Mouse (Mus musculus) midbrain, embryonic 14.5 days (tissue): Measurements from ENCODE around the gene Snrpc. TPM values are rescaled to one million over a fixed set of nuclear protein-coding genes. Genes with fewer than 3 reads are reported as not detected.

Experiments
- ATAC-seq: fragments of 200-750 bp; cut with Nextera tagmentation; 2 replicates; pipeline ENCODE4 v1.8.0; 2017; ENCODE audit warnings: moderate number of reproducible peaks, moderate library complexity; ENCODE audit not compliant: low FRiP score, low TSS enrichment
- DNase-seq: peaks from one replicate; pipeline ENCODE4 v3.0.0-alpha.2; 2015
- H3K27ac ChIP-seq: fragments of 300-500 bp; sonication (generic); replicated peaks from 2 replicates; pipeline ENCODE4 v1.5.1; 2014; ENCODE audit warnings: mild to moderate bottlenecking, low read depth, low read length, moderate library complexity
- H3K27me3 ChIP-seq: fragments of 300-500 bp; sonication (generic); 2 replicates; pipeline ENCODE4 v1.6.1; 2014; ENCODE audit warnings: low read length, control low read depth, mixed read lengths; ENCODE audit not compliant: control insufficient read depth, insufficient read depth
- H3K36me3 ChIP-seq: fragments of 300-500 bp; sonication (generic); 2 replicates; pipeline ENCODE4 v1.6.1; 2014; ENCODE audit warnings: low read length, control low read depth; ENCODE audit not compliant: control insufficient read depth, insufficient read depth
- H3K4me1 ChIP-seq: fragments of 300-500 bp; sonication (generic); 2 replicates; pipeline ENCODE4 v1.6.1; 2014; ENCODE audit warnings: mild to moderate bottlenecking, antibody characterized with exemption, low read length, control low read depth; ENCODE audit not compliant: control insufficient read depth, insufficient read depth
- H3K4me2 ChIP-seq: fragments of 300-500 bp; sonication (generic); 2 replicates; pipeline ENCODE4 v1.6.1; 2014; ENCODE audit warnings: mild to moderate bottlenecking, low read length, moderate library complexity
- H3K4me3 ChIP-seq: fragments of 300-500 bp; sonication (generic); replicated peaks from 2 replicates; pipeline ENCODE4 v1.5.1; 2014; ENCODE audit warnings: low read depth, low read length
- H3K9ac ChIP-seq: fragments of 300-500 bp; sonication (generic); replicated peaks from 2 replicates; pipeline ENCODE4 v1.6.1; 2014; ENCODE audit warnings: mild to moderate bottlenecking, low read length, moderate library complexity
- H3K9me3 ChIP-seq: fragments of 300-500 bp; sonication (generic); 2 replicates; pipeline ENCODE4 v1.6.1; 2016; ENCODE audit warnings: low read length, control low read depth, mixed read lengths; ENCODE audit not compliant: control insufficient read depth
- WGBS: fragments of 180-500 bp; shearing (Covaris S2); extraction: QIAGEN DNeasy Blood & Tissue Kit; methylation state at CpG from one replicate; pipeline ENCODE4 v1.1.7; 2014; 5-methylcytosine and 5-hydroxymethylcytosine counted together
- polyA plus RNA-seq: library from polyadenylated mRNA; unstranded; fragments of >200 nt; fragmentation: Nextera tagmentation; extraction: Ambion mirVana; gene quantifications from 2 replicates; pipeline ENCODE4 v1.2.1, GENCODE M21; 2014

Gene Snrpc
- polyA plus RNA-seq, 1 experiment from 2014 or later, result 240 TPM

DNA sequence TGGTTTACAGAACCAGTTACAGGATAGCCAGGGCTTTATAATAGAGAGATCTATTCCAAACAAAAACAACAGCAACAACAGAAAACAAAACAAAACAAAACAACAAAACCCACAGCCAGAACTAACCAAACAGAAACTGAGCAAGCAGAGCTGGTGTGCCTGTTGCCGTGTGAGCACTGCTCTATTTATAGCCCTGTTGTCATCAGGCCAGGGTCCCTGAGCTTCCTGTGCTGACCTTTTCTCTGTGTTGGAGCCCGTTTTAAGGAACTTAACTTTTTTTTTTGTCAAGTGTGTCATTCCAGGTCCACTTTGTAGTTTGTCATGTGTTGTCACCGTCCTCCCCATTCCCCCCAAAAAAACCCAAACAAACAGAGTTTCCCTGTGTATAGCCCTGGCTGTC lies 13.1 kb downstream of the Snrpc start:
- no peak overlapping the region for H3K4me3 ChIP-seq
- DNase-seq (no peak), ATAC-seq (no peak)
- no peaks in the 10 kb centered on the region for H3K9me3 ChIP-seq
- no peak overlapping the region for H3K9ac ChIP-seq
- WGBS, result 93% methylated on average over 3 of the region's 3 CpGs
- no peak overlapping the region for H3K27ac ChIP-seq
- peaks cover 77% of the 10 kb centered on the region for H3K36me3 ChIP-seq
- H3K4me1 ChIP-seq, result no peaks in the 10 kb centered on the region
- H3K27me3 ChIP-seq, result no peaks in the 10 kb centered on the region
- H3K4me2 ChIP-seq, result no peak overlapping the region

DNA sequence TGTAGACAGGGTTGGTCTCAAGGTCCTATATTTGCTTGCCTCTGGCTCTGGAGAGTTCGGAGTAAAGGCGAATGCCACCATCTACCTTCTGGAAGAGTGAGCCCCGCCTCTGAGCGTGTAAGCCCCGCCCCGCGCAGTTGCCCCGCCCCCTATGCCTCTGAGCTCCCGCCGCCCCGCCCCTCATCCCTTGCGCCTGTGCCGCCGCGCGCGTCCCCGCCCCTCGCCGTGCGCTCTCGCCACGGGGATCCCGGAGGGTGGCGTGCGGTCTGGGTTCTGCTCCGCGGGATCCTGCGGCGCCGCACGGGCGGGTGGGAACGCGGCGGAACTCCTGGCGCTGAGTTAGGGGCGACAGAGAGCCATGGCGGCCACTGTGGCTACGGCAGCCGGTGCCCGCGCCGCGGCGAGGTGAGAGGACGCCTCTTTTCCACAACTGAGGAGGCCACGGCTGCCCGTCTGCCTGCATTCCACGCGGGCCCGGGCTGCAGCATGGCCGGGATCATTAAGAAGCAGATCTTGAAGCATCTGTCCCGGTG lies 18.4 kb downstream of the Snrpc start, which contains the start of gene Uhrf1bp1:
Uhrf1bp1 (plus strand) TSS at position 177 of the 533 bp plus-strand sequence.
- Histone ChIP-seq H3K9ac (peak within 1 kb of the TSS; percentile 65), H3K4me2 (peak within 1 kb of the TSS; percentile 82), H3K27me3 (no peaks in the 10 kb centered on the region), H3K9me3 (no peaks in the 10 kb centered on the region), H3K4me1 (peaks cover 18% of the 10 kb centered on the region), H3K36me3 (peaks cover 25% of the 10 kb centered on the region), H3K4me3 (peak within 1 kb of the TSS; percentile 83), H3K27ac (peak within 1 kb of the TSS; percentile 81)
- DNase-seq, result peak; percentile 90
- ATAC-seq, result peak; percentile 84
- WGBS, result under 1% methylated on average over 54 of the region's 54 CpGs

DNA sequence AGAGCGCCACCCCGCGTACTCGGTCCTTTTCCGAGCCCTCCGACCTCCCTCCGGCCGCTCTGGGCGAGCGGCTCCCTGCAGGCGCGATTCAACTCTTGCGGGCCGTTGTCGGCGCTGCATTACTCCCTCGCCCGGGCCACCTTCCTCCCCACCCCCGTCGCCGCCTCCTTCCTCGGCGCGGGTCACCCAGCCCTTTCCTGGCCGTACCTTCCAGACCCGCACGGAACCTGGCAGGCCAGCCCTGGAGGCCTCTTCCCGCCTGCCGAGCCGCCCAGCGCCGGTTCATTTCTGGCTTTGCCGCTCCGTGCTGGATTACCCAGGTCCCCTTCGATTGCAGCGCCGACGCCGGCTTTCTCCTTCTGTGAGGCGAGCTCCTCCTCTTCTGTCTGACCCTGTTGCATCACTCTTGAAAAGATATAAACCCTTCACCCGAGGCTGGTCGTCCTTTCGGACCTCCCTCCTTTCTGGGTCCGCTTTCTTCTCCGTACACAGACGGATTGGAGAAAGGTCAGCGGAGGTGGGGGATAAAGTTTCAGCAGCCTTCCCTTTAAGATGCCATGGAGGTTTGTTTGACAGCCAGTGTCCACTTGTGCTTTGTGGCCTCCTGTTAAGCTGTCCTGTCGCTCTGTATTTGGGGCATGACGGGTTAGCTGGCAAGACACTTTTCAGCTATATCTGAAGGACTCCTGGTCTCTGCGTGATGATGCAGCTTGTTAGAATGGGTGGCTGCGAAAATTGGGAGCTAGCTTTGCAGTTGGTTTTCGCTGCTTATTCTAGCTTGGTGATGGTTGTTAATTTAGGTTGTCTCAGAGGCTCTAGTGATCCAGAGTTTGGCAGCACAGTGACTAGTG lies 19.1 kb downstream of the Snrpc start:
- Histone ChIP-seq H3K27me3 (no peaks in the 10 kb centered on the region), H3K4me1 (peaks cover 18% of the 10 kb centered on the region), H3K4me3 (peak overlapping the region; percentile 83), H3K9ac (peak overlapping the region; percentile 65), H3K27ac (peak overlapping the region; percentile 81), H3K4me2 (peak overlapping the region; percentile 82), H3K36me3 (peaks cover 21% of the 10 kb centered on the region), H3K9me3 (no peaks in the 10 kb centered on the region)
- peak; percentile 75 for DNase-seq
- 2% methylated on average over 50 of the region's 52 CpGs for WGBS
- ATAC-seq, result peak; percentile 62

DNA sequence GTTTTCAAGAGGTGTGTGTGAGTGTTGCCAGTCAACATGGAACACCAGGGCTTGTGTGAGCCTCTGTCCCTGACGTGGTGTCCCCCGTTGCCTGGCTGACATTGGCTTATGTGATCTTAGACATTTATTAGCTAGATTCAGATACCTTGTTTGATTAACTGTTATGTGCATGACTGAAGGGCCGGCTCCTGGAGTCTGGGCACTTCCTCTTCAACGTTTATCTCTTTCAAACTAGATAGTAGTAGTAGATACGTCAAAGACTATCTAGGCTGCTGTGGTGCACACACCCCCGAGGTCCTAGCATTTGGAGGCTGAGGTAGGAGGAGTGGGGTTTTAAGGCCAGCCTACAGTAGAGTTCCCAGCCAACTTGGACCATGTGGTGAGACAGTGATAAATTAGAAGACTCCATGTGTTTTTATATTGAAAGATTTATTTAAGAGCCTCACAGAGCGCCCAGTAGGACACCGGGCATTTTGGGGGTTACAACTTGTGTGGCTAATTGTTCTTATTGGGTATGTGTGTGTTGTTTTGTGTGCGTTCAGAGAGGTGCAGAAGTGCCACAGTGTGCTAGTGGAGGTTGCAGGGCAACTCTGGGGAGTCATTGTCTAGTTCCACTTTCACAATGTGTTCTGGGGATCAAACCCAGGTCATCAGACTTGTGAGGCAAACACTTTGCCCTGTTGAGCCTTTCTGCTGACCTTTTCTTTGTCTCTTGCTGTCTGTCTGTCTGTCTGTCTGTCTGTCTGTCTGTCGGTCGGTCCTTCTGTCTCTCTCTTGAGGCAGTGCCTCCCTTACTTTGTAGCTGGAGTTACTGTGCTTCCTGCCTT lies 19.9 kb downstream of the Snrpc start:
- no peaks in the 10 kb centered on the region for H3K9me3 ChIP-seq
- H3K27me3 ChIP-seq, result no peaks in the 10 kb centered on the region
- H3K4me2 ChIP-seq, result peak overlapping the region; percentile 82
- no peak overlapping the region for H3K27ac ChIP-seq
- H3K36me3 ChIP-seq, result peaks cover 13% of the 10 kb centered on the region
- H3K9ac ChIP-seq, result peak overlapping the region; percentile 65
- 58% methylated on average over 11 of the region's 11 CpGs for WGBS
- peak overlapping the region; percentile 83 for H3K4me3 ChIP-seq
- DNase-seq, result no peak
- ATAC-seq, result no peak
- H3K4me1 ChIP-seq, result peaks cover 18% of the 10 kb centered on the region

DNA sequence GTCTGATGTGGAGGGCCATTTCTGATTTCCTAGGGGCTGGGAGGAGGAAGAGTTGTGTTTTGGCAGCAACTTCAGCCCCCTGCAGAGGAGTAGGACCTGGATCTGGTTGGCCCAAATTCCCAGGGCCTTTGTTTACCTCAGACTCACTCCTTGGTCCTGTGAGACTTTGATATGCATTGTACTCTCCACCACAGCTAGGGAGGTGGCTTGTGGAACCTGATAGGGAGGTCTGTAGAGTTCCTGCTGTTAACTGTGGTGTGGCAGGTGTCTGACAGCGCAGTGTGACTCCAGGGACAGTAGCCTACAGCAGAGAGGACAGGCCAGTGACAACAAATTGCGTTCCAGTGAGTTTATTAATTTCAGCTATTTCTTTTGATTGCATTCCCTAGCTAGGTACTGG lies 21.2 kb downstream of the Snrpc start:
- WGBS, result 24% methylated on average over 2 of the region's 2 CpGs
- no peaks in the 10 kb centered on the region for H3K27me3 ChIP-seq
- peaks cover 18% of the 10 kb centered on the region for H3K4me1 ChIP-seq
- ATAC-seq (no peak), DNase-seq (no peak)
- no peaks in the 10 kb centered on the region for H3K9me3 ChIP-seq
- no peak overlapping the region for H3K9ac ChIP-seq
- no peak overlapping the region for H3K27ac ChIP-seq
- H3K4me2 ChIP-seq, result no peak overlapping the region
- no peak overlapping the region for H3K4me3 ChIP-seq
- peaks cover 3% of the 10 kb centered on the region; the same call in 1 of the 2 replicates for H3K36me3 ChIP-seq

DNA sequence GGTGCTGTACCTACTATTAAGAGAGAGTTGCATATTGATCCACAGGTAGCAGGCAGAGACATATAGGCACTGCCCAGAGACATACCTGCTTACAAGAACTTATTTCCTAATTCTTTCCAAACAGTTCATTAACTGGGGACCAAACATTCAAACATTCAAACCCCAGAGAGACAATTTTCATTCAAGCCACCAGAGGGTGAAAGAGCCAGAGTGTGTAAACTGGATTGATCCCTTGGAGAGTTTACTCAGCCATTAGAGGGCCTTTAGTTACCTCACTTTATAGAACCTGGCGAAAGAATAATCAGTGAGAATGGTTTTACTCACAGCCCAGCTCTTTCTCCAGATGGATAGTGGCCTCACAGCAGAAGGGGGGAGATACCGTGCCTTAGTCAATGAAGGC lies 27.5 kb downstream of the Snrpc start:
- Histone ChIP-seq H3K27me3 (no peaks in the 10 kb centered on the region), H3K9me3 (no peaks in the 10 kb centered on the region), H3K36me3 (no peaks in the 10 kb centered on the region), H3K4me2 (no peak overlapping the region), H3K4me1 (no peaks in the 10 kb centered on the region), H3K27ac (no peak overlapping the region), H3K4me3 (no peak overlapping the region), H3K9ac (no peak overlapping the region)
- no peak for DNase-seq
- ATAC-seq, result no peak
- 88% methylated on average over 2 of the region's 2 CpGs for WGBS

DNA sequence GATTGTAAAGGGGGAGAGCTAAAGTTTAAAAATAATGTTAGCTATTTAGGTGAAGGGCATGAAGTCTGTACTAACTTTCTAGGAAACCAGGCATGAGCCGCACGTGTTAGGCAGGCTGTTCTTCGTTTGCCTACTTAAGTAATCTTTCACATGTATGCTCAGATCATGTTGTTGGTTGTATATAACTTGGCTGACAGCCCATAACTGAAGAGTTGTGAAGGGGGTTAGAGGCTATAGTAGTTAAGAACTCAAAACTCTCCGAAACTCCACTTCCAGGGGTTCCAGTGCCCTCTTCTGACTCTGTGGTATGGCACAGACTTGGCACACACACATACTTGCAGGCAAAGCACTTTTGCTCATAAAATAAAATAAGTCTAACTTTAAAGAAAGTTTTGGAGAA lies 28.8 kb downstream of the Snrpc start:
- WGBS, result 95% methylated on average over 4 of the region's 4 CpGs
- no peak overlapping the region for H3K27ac ChIP-seq
- ATAC-seq, result no peak

DNA sequence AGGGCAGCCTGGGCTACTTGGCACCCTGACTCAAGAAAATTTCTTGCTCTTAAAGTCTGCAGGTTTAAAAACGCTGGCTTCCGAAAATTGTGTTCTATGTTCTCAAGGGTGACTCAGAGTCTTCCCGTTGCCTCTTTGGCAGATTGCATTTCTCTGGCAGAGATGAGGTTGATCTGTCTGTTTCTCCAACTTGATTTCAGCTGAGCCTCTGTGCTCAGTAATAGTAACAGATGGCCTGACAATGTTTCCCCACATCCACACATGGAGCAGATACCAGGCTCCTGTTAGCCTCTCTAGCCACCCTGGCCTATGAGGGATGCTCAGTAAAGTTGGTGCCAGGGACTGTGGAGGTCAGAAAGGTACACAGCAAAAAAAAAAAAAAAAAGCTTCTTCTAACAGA lies 33.9 kb downstream of the Snrpc start:
- ATAC-seq (no peak), DNase-seq (no peak)
- Histone ChIP-seq H3K4me1 (no peaks in the 10 kb centered on the region), H3K9ac (no peak overlapping the region), H3K9me3 (no peaks in the 10 kb centered on the region), H3K36me3 (no peaks in the 10 kb centered on the region), H3K27me3 (no peaks in the 10 kb centered on the region), H3K27ac (no peak overlapping the region), H3K4me3 (no peak overlapping the region), H3K4me2 (no peak overlapping the region)
- 95% methylated on average over 3 of the region's 3 CpGs for WGBS

More for the DNA sequence above, 28.8 kb downstream of the Snrpc start:
- Histone ChIP-seq H3K9me3 (no peaks in the 10 kb centered on the region), H3K4me3 (no peak overlapping the region), H3K4me2 (no peak overlapping the region), H3K4me1 (no peaks in the 10 kb centered on the region), H3K9ac (no peak overlapping the region), H3K27me3 (no peaks in the 10 kb centered on the region), H3K36me3 (no peaks in the 10 kb centered on the region)
- no peak for DNase-seq
